Mouse (Mus musculus) mature B cell (primary cell): ENCODE measurements around the gene Gm49383.

Experiments used
- in situ Hi-C: fragments of 300-500 bp; cut with MboI; formaldehyde crosslinking; loops from 2 replicates; pipeline ENCODE4 v1.14.3; 2019

Gene Gm49383

GRCm38 (mm10) chr12:69196444-69197377 is at the start of gene Gm49383:
Gm49383 (minus strand) TSS chr12:69197104.
- in situ Hi-C loops = no loop called here

- in situ Hi-C loops = no loop called here
These were observed 45.0 kb upstream of the Gm49383 start for GRCm38 (mm10) chr12:69241771-69242431.

DNA sequence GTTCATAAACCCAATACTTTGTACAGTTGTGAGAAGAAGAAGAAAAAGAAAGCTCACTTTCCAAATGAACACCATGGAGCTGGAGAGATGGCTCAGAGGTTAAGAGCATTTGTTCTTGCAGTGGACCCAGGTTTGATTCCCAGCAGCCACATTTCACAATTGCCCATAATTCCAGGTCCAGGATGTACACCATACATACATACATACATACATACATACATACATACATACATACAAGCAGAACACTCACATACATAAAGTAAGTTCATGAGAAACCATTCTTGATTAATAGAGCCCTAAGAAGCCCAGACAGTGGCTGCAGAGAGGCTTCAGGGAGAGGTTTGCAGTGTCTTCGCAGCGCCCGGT is 44.5 kb upstream of the Gm49383 start:
- in situ Hi-C loops = no loop called here

DNA sequence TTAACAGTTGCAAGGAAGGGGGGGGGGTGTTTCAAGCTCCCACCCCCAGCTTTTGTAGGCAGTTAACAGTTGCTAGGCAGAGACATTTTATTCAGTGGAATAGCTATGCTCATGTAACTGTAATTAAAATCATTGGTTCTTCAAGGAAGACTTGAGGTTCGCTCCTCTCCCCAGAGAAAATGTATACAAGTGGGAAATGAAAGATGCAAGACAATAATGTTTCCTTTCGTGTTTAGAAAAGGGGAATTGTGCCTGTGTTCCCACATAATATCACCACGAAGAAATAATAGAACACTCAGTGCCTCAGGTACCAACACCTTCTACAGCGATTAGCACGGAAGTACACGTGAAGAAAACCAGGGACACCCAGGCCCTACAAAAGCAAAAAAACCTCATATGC is 44.0 kb upstream of the Gm49383 start, which contains the start of gene Klhdc1:
Klhdc1 (plus strand) TSS at position 301 of the 400 bp plus-strand sequence.
- in situ Hi-C loops = no loop called here

GRCm38 (mm10) chr12:69238284-69238683 is 41.4 kb upstream of the Gm49383 start:
- in situ Hi-C loops = no loop called here

DNA sequence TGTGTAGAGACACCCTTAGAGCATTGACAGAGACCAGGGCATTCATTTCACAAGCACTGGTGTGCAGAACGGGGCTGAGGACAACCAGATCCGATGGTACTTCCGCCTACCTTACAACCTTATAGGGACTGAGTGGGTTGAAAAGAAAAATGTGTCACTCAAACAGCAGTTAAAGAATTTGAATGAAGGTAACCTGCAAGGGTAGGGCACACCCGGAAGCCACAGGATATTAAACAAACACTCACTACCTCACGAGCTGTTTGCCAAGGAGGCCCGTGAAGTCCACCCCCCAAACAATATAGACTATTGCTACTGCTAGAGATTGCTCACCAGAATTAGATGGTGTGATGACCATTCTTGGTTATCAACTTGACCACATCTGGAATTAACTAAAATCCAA is 38.9 kb upstream of the Gm49383 start:
- in situ Hi-C loops = no loop called here

GRCm38 (mm10) chr12:69229251-69229650 is 32.3 kb upstream of the Gm49383 start:
- in situ Hi-C loops = no loop called here

- in situ Hi-C loops = no loop called here
These were observed 31.0 kb upstream of the Gm49383 start, which contains the start of gene Pole2 for GRCm38 (mm10) chr12:69227776-69228466. Pole2 (minus strand) TSS chr12:69228195.

DNA sequence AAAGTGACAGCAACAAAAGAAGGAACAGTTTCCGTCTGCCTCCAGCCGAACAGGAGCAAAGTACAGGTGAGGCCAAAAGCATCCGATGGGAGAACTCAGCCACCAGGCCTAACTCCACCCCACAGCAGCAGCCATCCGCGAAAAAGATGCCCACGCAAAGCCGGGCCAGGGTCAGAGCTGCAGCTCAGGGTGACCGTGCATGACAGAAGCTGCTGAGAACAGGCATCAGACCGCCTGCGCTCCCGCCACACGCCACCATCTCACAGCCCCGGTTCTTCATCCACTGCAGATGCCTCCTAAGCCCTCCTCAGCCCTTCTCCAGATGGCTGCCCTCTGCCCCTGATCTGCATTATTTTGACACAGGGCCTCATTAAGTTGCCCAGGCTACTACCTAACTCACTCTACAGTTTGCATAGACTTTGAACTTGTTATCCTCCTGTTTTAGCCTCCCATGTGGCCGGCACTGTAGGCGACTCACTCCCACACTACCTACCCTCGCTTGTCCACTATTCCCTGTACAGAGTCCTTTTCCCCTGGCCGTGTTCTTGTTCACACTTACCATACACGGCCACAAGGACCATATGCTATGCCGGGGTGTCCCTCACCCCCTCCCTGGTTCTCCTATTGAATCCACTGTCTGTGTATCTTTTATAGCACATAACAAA is 23.8 kb upstream of the Gm49383 start:
- in situ Hi-C loops = no loop called here

DNA sequence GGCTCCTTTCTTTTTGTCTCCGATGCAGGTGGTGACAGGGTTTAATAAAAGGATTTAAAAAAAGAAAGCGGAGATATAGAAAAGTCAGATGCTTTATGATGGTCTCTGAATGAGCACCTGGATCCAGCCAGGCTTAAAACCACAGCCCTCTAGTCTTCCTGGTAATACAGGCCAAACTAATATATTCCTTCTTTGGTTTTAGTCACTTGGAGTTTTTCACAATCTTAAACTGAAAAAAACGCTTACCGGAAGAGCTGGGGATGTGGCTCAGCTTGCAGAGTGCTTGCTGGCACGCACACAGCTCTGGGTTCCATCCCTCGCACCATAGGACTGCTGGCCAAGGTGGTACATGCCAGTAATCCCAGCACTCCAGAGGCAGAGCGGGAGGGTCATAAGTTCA is 19.7 kb upstream of the Gm49383 start:
- in situ Hi-C loops = no loop called here

GRCm38 (mm10) chr12:69215000-69215785 is 18.3 kb upstream of the Gm49383 start:
- in situ Hi-C loops = no loop called here

DNA sequence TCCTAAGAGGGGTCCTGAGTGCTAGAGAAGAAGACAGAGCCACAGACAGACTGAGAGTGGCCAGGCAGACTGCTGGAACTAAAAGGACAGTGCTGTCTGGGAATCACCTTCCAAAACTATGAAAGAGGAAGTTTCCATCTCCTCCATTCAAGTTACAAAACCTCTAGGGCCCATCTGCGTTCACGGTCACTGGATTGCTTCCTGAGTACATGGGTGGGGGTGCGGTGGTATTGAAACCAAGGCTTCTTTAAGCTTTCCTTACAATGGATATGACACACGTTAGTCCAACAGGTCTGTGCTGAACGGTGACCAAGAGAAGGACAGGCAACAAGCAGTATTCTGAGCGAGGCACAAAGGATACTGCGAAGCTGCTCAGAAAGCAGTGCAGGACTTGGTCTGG is 17.5 kb upstream of the Gm49383 start:
- in situ Hi-C loops = no loop called here

DNA sequence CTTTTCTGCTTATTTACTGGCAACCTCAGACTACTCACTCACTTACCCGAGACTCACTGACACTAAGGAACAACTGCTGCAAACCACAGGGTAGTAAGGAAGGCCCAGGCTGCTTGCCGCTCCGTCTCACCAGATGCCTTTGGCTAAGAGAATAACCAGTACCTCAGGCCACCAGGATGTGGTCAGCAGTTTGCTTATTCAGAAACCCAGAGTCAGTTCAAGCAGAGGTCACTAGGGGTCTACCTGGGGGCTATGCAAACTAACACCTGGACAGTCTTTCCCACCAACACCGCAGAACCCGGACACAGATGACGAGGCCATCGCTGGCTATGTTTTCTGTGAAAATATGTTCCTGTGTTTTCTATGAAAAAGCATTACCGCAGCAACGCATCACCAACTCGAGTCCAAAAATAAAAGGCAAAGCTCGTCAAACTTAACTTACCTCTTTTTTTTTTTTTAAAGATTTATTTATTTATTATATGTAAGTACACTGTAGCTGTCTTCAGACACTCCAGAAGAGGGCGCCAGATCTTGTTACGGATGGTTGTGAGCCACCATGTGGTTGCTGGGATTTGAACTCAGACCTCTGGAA is 16.4 kb upstream of the Gm49383 start:
- in situ Hi-C loops = no loop called here

GRCm38 (mm10) chr12:69211057-69211456 is 14.2 kb upstream of the Gm49383 start:
- in situ Hi-C loops = no loop called here

GRCm38 (mm10) chr12:69210056-69210979 is 13.4 kb upstream of the Gm49383 start:
- in situ Hi-C loops = no loop called here

- in situ Hi-C loops = no loop called here
These were observed 11.6 kb upstream of the Gm49383 start for GRCm38 (mm10) chr12:69208520-69208919.

DNA sequence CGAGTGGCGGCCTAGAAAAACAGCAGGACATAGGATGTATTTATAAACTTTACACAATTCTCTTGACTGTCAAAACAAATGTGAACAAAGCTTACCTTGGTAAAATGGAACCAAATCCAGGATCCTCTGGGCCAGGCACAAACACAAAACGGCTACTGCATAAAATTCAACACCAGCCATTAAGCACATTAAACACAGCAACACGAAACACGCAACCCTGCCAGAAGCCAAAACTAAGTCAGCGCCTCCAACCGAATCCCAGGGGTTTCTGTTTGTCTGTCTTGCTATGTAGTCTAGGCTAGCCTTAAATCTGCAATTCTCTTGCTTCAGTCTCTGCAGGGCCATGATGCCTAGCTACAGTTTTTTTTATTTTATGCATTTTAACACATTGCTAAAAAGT is 11.0 kb upstream of the Gm49383 start:
- in situ Hi-C loops = no loop called here

DNA sequence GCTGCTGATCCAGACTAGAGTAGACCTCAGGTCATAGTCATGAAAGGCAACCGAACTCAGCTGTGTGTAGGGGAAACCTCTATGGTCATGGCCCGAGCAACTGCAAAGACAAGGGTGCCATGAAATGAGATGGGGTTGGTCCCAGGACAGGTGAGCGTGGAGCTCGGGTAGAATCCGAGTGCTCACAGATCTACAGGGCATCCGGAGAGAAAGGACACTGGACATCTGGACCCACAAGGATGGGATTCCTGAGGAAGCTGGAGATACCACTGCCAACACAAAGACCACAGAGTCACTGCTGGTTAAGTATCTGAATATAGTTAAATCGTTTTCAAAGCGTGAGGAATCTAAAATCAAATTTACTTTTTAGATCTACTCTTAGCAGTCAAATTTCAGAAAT is 10.5 kb upstream of the Gm49383 start:
- in situ Hi-C loops = no loop called here

GRCm38 (mm10) chr12:69204052-69204833 is 7.3 kb upstream of the Gm49383 start, which contains the start of gene Gm49384:
Gm49384 (minus strand) TSS chr12:69204267.
- in situ Hi-C loops = no loop called here
